ENCODE assay signal across 18 mouse cellular contexts in genomic region chr7:113910856-113911255, GRCm38 (mm10).
DNase-seq lines count a peak whose midpoint lies in the region; ATAC-seq lines count a peak whose summit lies in the region.
"Had no signal": no experiment of that assay in that cellular context is flagged by ENCODE, and none has a peak within 500 bp of the region (broad histone marks: within the 10 kb centered on the region; RNA-seq: fewer than 3 reads in every experiment).

No protein-coding gene starts in this region.

- H3K4me1 ChIP-seq in kidney, embryonic 14.5 days (ENCODE audit: control insufficient read depth, insufficient read depth, low read length) = no peaks in the 10 kb centered on the region

- WGBS in kidney, embryonic 14.5 days = 79% methylated on average over 7 of the region's 7 CpGs

- no peak overlapping the region for H3K9ac ChIP-seq in kidney, embryonic 14.5 days (ENCODE audit: low read depth, low read length)
- H3K9ac ChIP-seq: forebrain, embryonic 13.5 days; forebrain, postnatal 0 days; hindbrain, embryonic 15.5 days had no signal

- no peaks in the 10 kb centered on the region for H3K9me3 ChIP-seq in kidney, embryonic 14.5 days (ENCODE audit: control insufficient read depth, low read length)
- H3K9me3 ChIP-seq: embryonic facial prominence, embryonic 10.5 days; G1E had no signal

- H3K27me3 ChIP-seq in kidney, embryonic 14.5 days (ENCODE audit: control insufficient read depth, insufficient read depth, low read length) = no peaks in the 10 kb centered on the region
- H3K27me3 ChIP-seq: forebrain, embryonic 13.5 days; hindbrain, embryonic 15.5 days had no signal

- no peaks in the 10 kb centered on the region for H3K36me3 ChIP-seq in kidney, embryonic 14.5 days (ENCODE audit: control insufficient read depth, insufficient read depth, low read length)
- H3K36me3 ChIP-seq: embryonic facial prominence, embryonic 10.5 days; G1E; hindbrain, embryonic 15.5 days had no signal

- no peak overlapping the region for H3K4me2 ChIP-seq in kidney, embryonic 14.5 days (replicated peaks; ENCODE audit: low read depth, low read length)
- H3K4me2 ChIP-seq: forebrain, embryonic 13.5 days; hindbrain, embryonic 15.5 days had no signal

- DNase-seq in kidney, adult 11 months = peak; percentile 38
- no peak for DNase-seq in kidney, postnatal 4 days
- DNase-seq in kidney, adult 9 months = peak; percentile 77
- peak; percentile 15 for DNase-seq in kidney, postnatal 14 days
- DNase-seq in yolk sac, embryonic 10.5 days (ENCODE audit: low spot score) = peak; percentile 78
- DNase-seq in lung, postnatal 10 days = no peak
- DNase-seq: adrenal gland, adult 8-10 months; adrenal gland, postnatal 36 days; cerebellum, adult 2 months; cerebellum, postnatal 10 days; forebrain, postnatal 0 days; gastrocnemius, postnatal 14 days; heart, postnatal 10 days had no signal

- H3K27ac ChIP-seq in kidney, embryonic 14.5 days (ENCODE audit: low read depth, low read length) = no peak overlapping the region
- H3K27ac ChIP-seq: embryonic facial prominence, embryonic 10.5 days; forebrain, embryonic 13.5 days; hindbrain, embryonic 15.5 days had no signal

- H3K4me3 ChIP-seq in kidney, embryonic 14.5 days (ENCODE audit: low read length) = no peak overlapping the region
- H3K4me3 ChIP-seq: embryonic facial prominence, embryonic 10.5 days; forebrain, embryonic 13.5 days; hindbrain, embryonic 15.5 days had no signal

- ATAC-seq in kidney, embryonic 14.5 days (ENCODE audit: low FRiP score, low TSS enrichment) = no peak
- ATAC-seq: forebrain, embryonic 13.5 days; forebrain, postnatal 0 days had no signal

Comparison
In these comparisons a context has a peak if more than half of its experiments do, and no peak if none do; other contexts are left out.
1. DNase-seq: peak in kidney, adult 11 months (single experiment), kidney, adult 9 months (single experiment), kidney, postnatal 14 days (single experiment) and yolk sac, embryonic 10.5 days (single experiment); none in kidney, postnatal 4 days (0 of 2) and lung, postnatal 10 days (single experiment).